Mouse (Mus musculus) layer of hippocampus, postnatal 10 days (tissue): ENCODE measurements at regions not wholly inside any gene's neighbourhood (a gene's known extent, or its start where the extent isn't known, plus 50 kb on each side); places are given as distances from the start of the nearest gene placed in this dataset.
A peak's percentile ranks its signal among the peaks of the same experiment; 100 is the strongest.

Source experiments
- DNase-seq, 2 experiments: peaks; one replicate each; pipeline ENCODE4 v3.0.0; 2021; ENCODE audit warnings: low spot score in 2 of 2

- no peak for DNase-seq
These were observed 54.9 kb upstream of the Gpc3 start for GRCm38 (mm10) chrX:52668679-52669078.

DNA sequence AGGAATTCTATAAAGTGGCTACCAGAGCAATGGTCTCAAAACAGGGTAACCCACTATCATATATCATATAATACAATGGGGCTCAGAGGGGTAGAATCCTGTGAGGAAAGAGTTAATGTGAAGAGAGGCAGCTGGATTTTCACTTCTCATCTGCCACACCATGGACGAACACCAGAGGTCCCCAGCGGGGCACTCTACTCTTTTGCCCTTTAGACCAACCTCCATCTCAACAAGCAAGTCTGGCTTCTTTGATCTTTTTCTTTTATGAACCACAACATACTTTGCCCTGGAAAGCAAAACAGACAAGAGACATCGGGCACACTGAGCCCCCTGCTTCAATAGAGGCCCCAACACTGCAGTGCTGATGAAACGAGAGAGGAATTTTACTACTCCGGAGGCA, 65.3 kb upstream of the Gpc3 start:
- DNase-seq: peak; percentile 4 to 13

DNA sequence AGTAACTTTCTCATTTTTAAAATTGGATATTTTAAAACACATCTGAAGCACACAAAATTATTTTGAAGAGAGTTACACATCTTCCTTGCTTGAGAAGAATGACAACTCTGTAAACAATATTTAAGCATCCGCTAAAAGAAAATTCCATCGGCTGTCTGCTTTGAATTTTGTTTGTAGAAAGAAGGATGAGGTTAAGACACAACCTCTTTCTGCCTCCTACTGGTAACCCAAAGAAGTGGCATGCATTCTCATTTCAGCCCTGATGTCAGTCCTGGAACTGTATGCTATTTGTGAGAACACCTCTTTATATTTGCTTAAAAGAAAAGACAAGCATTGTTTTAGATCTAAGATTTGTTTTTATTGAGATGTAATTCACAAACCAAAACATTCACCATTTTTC, 80.6 kb upstream of the Gpc3 start:
- DNase-seq: no peak

DNA sequence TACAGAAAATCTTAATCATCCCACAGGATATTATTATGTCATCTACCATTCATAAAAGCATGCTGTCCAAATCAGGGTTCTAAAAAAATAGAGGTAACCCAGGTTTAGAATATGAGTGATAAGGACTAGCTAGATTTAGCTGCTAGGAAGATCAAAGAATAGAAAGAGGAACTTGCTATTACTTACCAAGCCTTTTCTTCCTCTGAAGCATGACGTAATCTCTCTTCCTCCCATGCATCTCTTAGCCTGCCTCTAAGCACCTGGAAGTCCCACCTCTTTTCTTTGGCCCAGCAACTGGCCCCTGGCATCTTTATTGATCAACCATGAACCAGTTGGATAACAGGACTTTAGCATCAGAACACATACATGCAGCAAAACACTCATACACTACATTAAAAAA, 85.9 kb upstream of the Gpc3 start:
- no peak for DNase-seq

GRCm38 (mm10) chrX:52717495-52717894, 73.5 kb upstream of the Ccdc160 start:
- DNase-seq: peak in 1 of 2 experiments; percentile 9

- DNase-seq: no peak
These were observed 52.9 kb upstream of the Ccdc160 start for GRCm38 (mm10) chrX:52738116-52738515.
